Mouse (Mus musculus) bone marrow macrophage, adult 2 months (primary cell): ENCODE measurements around the gene Arl4a.

Experiments used
- CTCF ChIP-seq: IDR thresholded peaks from 2 replicates; pipeline ENCODE4 v1.5.1; 2012; ENCODE audit warnings: low read depth, mild to moderate bottlenecking, low read length, moderate library complexity
- POLR2A ChIP-seq: IDR thresholded peaks from 2 replicates; pipeline ENCODE4 v1.6.1; 2012; ENCODE audit warnings: mild to moderate bottlenecking, low read depth, low read length, borderline replicate concordance

- TF ChIP-seq CTCF (no peak), POLR2A (no peak)
These were observed 61.9 kb downstream of the Arl4a start for GRCm38 (mm10) chr12:39975829-39976340.
